Mouse (Mus musculus) cerebellum, adult 11 months (tissue): ENCODE measurements at regions not wholly inside any gene's neighbourhood (a gene's known extent, or its start where the extent isn't known, plus 50 kb on each side); places are given as distances from the start of the nearest gene placed in this dataset.
"Not testable (repeated sequence)": the region's sequence is repeated elsewhere in the genome, so short reads cannot be mapped to it uniquely, and the experiment has no call there.

Source experiments
- DNase-seq: peaks from one replicate; pipeline ENCODE4 v3.0.0; 2022

GRCm38 (mm10) chr13:69129056-69129620, 129.8 kb upstream of the Adcy2 start:
- DNase-seq = no peak

GRCm38 (mm10) chr13:69127522-69127921, 128.2 kb upstream of the Adcy2 start:
- no peak for DNase-seq

- DNase-seq = not testable (repeated sequence)
Observed at GRCm38 (mm10) chr13:69118743-69119142, 119.4 kb upstream of the Adcy2 start.

- DNase-seq = no peak
Observed at GRCm38 (mm10) chr13:69109168-69109567, 109.8 kb upstream of the Adcy2 start.

- peak; percentile 5 for DNase-seq
Observed at GRCm38 (mm10) chr13:69086613-69087012, 87.3 kb upstream of the Adcy2 start.

GRCm38 (mm10) chr13:69070336-69070735, 71.0 kb upstream of the Adcy2 start:
- DNase-seq = no peak

- DNase-seq = no peak
Observed at GRCm38 (mm10) chr13:69069817-69070216, 70.5 kb upstream of the Adcy2 start.

- no peak for DNase-seq
Observed at GRCm38 (mm10) chr13:69066636-69067035, 67.3 kb upstream of the Adcy2 start.

- DNase-seq = no peak
Observed at GRCm38 (mm10) chr13:69065285-69065684, 65.9 kb upstream of the Adcy2 start.

- no peak for DNase-seq
Observed at GRCm38 (mm10) chr13:69062692-69063233, 63.4 kb upstream of the Adcy2 start.

GRCm38 (mm10) chr13:69061436-69061835, 62.1 kb upstream of the Adcy2 start:
- no peak for DNase-seq
